Mouse (Mus musculus) hindbrain, embryonic 11.5 days (tissue): ENCODE results near the gene Lmo7. TPM values are rescaled to one million over a fixed set of nuclear protein-coding genes. Genes with fewer than 3 reads are reported as not detected.

ENCODE experiments used
- ATAC-seq: fragments of 200-750 bp; cut with Nextera tagmentation; 2 replicates; pipeline ENCODE4 v1.8.0; 2017; ENCODE audit warnings: mild to moderate bottlenecking, moderate TSS enrichment, moderate library complexity; ENCODE audit not compliant: low FRiP score
- DNase-seq: peaks from one replicate; pipeline ENCODE4 v3.0.0-alpha.2; 2015; ENCODE audit warnings: low spot score
- H3K27ac ChIP-seq: fragments of 300-500 bp; sonication (generic); 2 replicates; pipeline ENCODE4 v1.5.1; 2014; ENCODE audit warnings: mild to moderate bottlenecking, low read depth, low read length
- H3K27me3 ChIP-seq: fragments of 300-500 bp; sonication (generic); 2 replicates; pipeline ENCODE4 v1.6.1; 2014; ENCODE audit warnings: mild to moderate bottlenecking, low read length, moderate library complexity, mixed read lengths; ENCODE audit not compliant: control insufficient read depth, insufficient read depth
- H3K36me3 ChIP-seq: fragments of 300-500 bp; sonication (generic); 2 replicates; pipeline ENCODE4 v1.6.1; 2014; ENCODE audit warnings: mild to moderate bottlenecking, low read length, moderate library complexity, mixed read lengths; ENCODE audit not compliant: control insufficient read depth, insufficient read depth
- H3K4me1 ChIP-seq: fragments of 300-500 bp; sonication (generic); replicated peaks from 2 replicates; pipeline ENCODE4 v1.6.1; 2014; ENCODE audit warnings: low read length, mixed read lengths; ENCODE audit not compliant: control insufficient read depth, insufficient read depth
- H3K4me2 ChIP-seq: fragments of 300-500 bp; sonication (generic); replicated peaks from 2 replicates; pipeline ENCODE4 v1.6.1; 2014; ENCODE audit warnings: mild to moderate bottlenecking, low read depth, low read length
- H3K4me3 ChIP-seq: fragments of 300-500 bp; sonication (generic); 2 replicates; pipeline ENCODE4 v1.5.1; 2014; ENCODE audit warnings: low read depth, low read length
- H3K9ac ChIP-seq: fragments of 300-500 bp; sonication (generic); 2 replicates; pipeline ENCODE4 v1.6.1; 2014; ENCODE audit warnings: low read depth, low read length
- H3K9me3 ChIP-seq: fragments of 300-500 bp; sonication (generic); 2 replicates; pipeline ENCODE4 v1.6.1; 2016; ENCODE audit warnings: low read length; ENCODE audit not compliant: control insufficient read depth
- WGBS: fragments of 180-500 bp; shearing (Covaris S2); extraction: QIAGEN DNeasy Blood & Tissue Kit; methylation state at CpG from one replicate; pipeline ENCODE4 v1.1.7; 2014; 5-methylcytosine and 5-hydroxymethylcytosine counted together
- polyA plus RNA-seq: library from polyadenylated mRNA; unstranded; fragments of >200 nt; fragmentation: Nextera tagmentation; extraction: Ambion mirVana; gene quantifications from 2 replicates; pipeline ENCODE4 v1.2.1, GENCODE M21; 2014

Gene Lmo7
- polyA plus RNA-seq, 1 experiment from 2014 or later: 3.3 TPM

- Histone ChIP-seq H3K4me3 (no peak overlapping the region), H3K27me3 (no peaks in the 10 kb centered on the region), H3K27ac (no peak overlapping the region), H3K9ac (0 out of 2 replicates have a peak overlapping the region, but pooled peaks have one; percentile 31), H3K4me2 (no peak overlapping the region), H3K9me3 (no peaks in the 10 kb centered on the region), H3K4me1 (no peaks in the 10 kb centered on the region), H3K36me3 (no peaks in the 10 kb centered on the region)
- WGBS: 13% methylated on average over 4 of the region's 4 CpGs
- DNase-seq (peak; percentile 82), ATAC-seq (peak; percentile 69)
These were observed 213.2 kb downstream of the Lmo7 start for GRCm38 (mm10) chr14:101942971-101943370.

- peak; percentile 64 for DNase-seq
- WGBS: 65% methylated on average over 21 of the region's 21 CpGs
- H3K4me2 ChIP-seq: no peak overlapping the region
These were observed 217.2 kb downstream of the Lmo7 start for GRCm38 (mm10) chr14:101946711-101947516.

GRCm38 (mm10) chr14:101949114-101949513, 219.4 kb downstream of the Lmo7 start:
- ATAC-seq (peak; percentile 48), DNase-seq (peak; percentile 73)
- H3K27ac ChIP-seq: no peak overlapping the region
- no peaks in the 10 kb centered on the region for H3K27me3 ChIP-seq
- H3K4me2 ChIP-seq: no peak overlapping the region
- no peaks in the 10 kb centered on the region for H3K4me1 ChIP-seq
- H3K9ac ChIP-seq: no peak overlapping the region
- H3K9me3 ChIP-seq: no peaks in the 10 kb centered on the region
- no peak overlapping the region for H3K4me3 ChIP-seq
- no peaks in the 10 kb centered on the region for H3K36me3 ChIP-seq
- WGBS: 54% methylated on average over 2 of the region's 2 CpGs

More at GRCm38 (mm10) chr14:101946711-101947516, 217.2 kb downstream of the Lmo7 start:
- H3K36me3 ChIP-seq: no peaks in the 10 kb centered on the region
- ATAC-seq: 0 out of 2 replicates have a peak, but pooled peaks have one; percentile 26
- no peaks in the 10 kb centered on the region for H3K4me1 ChIP-seq
- H3K9me3 ChIP-seq: no peaks in the 10 kb centered on the region
- no peaks in the 10 kb centered on the region for H3K27me3 ChIP-seq
- no peak overlapping the region for H3K9ac ChIP-seq
- H3K4me3 ChIP-seq: no peak overlapping the region
- no peak overlapping the region for H3K27ac ChIP-seq

GRCm38 (mm10) chr14:101951107-101951506, 221.3 kb downstream of the Lmo7 start:
- 0 out of 2 replicates have a peak, but pooled peaks have one; percentile 13 for ATAC-seq
- Histone ChIP-seq H3K4me2 (no peak overlapping the region), H3K4me3 (no peak overlapping the region), H3K36me3 (no peaks in the 10 kb centered on the region), H3K27ac (no peak overlapping the region), H3K9me3 (no peaks in the 10 kb centered on the region), H3K9ac (no peak overlapping the region), H3K27me3 (no peaks in the 10 kb centered on the region), H3K4me1 (no peaks in the 10 kb centered on the region)
- no peak for DNase-seq
- 82% methylated on average over 6 of the region's 6 CpGs for WGBS

GRCm38 (mm10) chr14:101953793-101954468, 224.2 kb downstream of the Lmo7 start:
- Histone ChIP-seq H3K27me3 (no peaks in the 10 kb centered on the region), H3K4me1 (no peaks in the 10 kb centered on the region), H3K9ac (no peak overlapping the region), H3K4me3 (no peak overlapping the region), H3K27ac (no peak overlapping the region), H3K36me3 (no peaks in the 10 kb centered on the region), H3K9me3 (no peaks in the 10 kb centered on the region), H3K4me2 (no peak overlapping the region)
- WGBS: 87% methylated on average over 9 of the region's 9 CpGs
- ATAC-seq: no peak
- no peak for DNase-seq

- Histone ChIP-seq H3K9me3 (no peaks in the 10 kb centered on the region), H3K27ac (no peak overlapping the region), H3K4me2 (no peak overlapping the region), H3K4me1 (no peaks in the 10 kb centered on the region), H3K27me3 (no peaks in the 10 kb centered on the region), H3K4me3 (no peak overlapping the region), H3K36me3 (no peaks in the 10 kb centered on the region), H3K9ac (no peak overlapping the region)
- no peak for ATAC-seq
- WGBS: 69% methylated on average over 6 of the region's 6 CpGs
- no peak for DNase-seq
These were observed 234.6 kb downstream of the Lmo7 start for GRCm38 (mm10) chr14:101964381-101964780.

- ATAC-seq: no peak
- Histone ChIP-seq H3K36me3 (no peaks in the 10 kb centered on the region), H3K4me2 (no peak overlapping the region), H3K9ac (no peak overlapping the region), H3K4me1 (no peaks in the 10 kb centered on the region), H3K4me3 (no peak overlapping the region), H3K9me3 (no peaks in the 10 kb centered on the region), H3K27me3 (no peaks in the 10 kb centered on the region), H3K27ac (no peak overlapping the region)
- WGBS: 64% methylated on average over 1 of the region's 1 CpGs
- DNase-seq: no peak
These were observed 235.2 kb downstream of the Lmo7 start for GRCm38 (mm10) chr14:101964956-101965355.

- Histone ChIP-seq H3K27ac (no peak overlapping the region), H3K9me3 (no peaks in the 10 kb centered on the region), H3K4me3 (no peak overlapping the region), H3K9ac (no peak overlapping the region), H3K36me3 (no peaks in the 10 kb centered on the region), H3K27me3 (no peaks in the 10 kb centered on the region), H3K4me2 (no peak overlapping the region), H3K4me1 (no peaks in the 10 kb centered on the region)
- no peak for ATAC-seq
- no peak for DNase-seq
- 93% methylated on average over 1 of the region's 1 CpGs for WGBS
These were observed 243.0 kb downstream of the Lmo7 start for GRCm38 (mm10) chr14:101972764-101973163.
